Mouse (Mus musculus): ENCODE data around the gene Fgfr2.
A peak's percentile ranks its signal among the peaks of the same experiment; 100 is the strongest.

The Fgfr2 gene

GRCm38 (mm10) chr7:132325549-132326331 lies 797.4 kb downstream of the Fgfr2 start:
- DNase-seq (ENCODE audit: low spot score) = peak; percentile 6

- peak; percentile 42 for DNase-seq (ENCODE audit: low spot score)
Observed at GRCm38 (mm10) chr7:132323430-132323829, 799.7 kb downstream of the Fgfr2 start.

GRCm38 (mm10) chr7:132321392-132321958 lies 801.7 kb downstream of the Fgfr2 start:
- no peak for DNase-seq (ENCODE audit: low spot score)

DNA sequence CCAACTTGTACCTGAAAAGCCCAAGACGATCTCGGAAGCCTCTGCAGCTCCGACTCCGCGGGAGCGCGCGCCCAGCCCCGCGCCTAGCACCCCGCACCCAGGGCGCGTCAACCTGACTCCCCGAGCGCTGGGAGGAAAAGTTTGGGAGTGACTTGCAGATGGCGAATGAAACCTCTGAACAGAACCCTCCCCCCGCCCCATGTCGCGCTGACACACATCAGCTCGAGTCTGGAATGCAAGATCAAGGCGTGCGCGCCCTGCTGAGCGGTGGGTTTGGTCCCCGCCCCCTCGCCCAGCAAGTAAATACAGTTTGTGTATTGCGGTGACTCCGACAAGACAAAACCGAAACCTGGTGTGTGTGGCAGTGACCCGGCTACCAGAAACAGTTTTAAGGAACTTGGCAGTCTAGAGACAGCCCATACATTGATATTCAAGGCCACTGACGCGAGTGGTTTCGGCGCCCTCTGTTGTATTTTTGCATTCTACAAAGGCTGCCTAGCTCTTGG lies 806.1 kb downstream of the Fgfr2 start, which contains the start of gene Chst15:
TSS of gene Chst15 (minus strand) at position 193 of the 506 bp plus-strand sequence.
- peak; percentile 83 for DNase-seq (ENCODE audit: low spot score)

DNA sequence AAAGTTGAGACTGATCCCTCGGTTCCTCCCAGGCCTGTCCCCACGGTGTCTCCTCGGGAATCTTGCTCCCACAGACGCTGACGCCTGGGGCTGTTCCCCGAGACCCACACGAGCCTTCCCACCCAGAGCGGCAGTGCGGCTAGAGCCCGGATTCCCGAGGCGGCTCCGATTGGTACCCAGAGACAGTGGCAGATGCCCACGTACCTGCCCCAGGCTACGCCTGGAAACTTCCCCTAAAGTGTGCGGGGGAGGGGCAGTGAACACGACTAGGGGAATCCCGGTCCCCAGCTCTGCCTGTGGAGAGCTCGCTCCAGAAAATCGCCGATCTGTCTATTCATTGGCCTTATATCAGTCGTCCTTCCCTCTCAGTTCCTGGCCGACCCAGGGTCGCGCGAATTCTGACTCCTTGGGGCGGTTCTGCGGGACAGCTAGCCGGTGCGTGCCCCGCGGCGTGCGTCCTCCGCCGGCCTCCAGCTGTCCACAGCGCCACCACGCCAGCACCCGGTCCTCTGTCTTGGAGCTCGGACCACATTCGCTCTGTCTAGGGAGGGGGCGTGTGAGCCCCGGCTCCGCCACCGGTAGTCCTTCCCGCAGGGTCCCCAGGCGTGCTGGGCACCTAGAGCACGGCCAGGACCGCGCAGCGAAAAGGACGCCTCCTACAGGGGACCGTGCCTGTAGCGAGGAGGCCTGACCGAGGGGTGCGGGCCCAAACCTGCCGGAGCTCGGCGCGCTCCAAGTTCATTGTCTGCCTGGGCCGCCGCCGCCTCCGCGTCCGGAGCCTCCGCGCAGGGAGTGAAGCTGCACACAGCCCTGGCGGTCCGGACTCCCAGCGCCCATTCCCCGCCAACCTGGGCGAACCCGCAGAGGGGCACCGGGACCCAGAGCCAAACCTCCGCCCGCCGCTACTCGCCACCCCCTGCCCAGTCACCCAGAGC lies 806.8 kb downstream of the Fgfr2 start:
- DNase-seq (ENCODE audit: low spot score) = peak; percentile 85

GRCm38 (mm10) chr7:132315149-132316091 lies 807.7 kb downstream of the Fgfr2 start:
- peak; percentile 73 for DNase-seq (ENCODE audit: low spot score)

GRCm38 (mm10) chr7:132312396-132312795 lies 810.8 kb downstream of the Fgfr2 start:
- no peak for DNase-seq (ENCODE audit: low spot score)

DNA sequence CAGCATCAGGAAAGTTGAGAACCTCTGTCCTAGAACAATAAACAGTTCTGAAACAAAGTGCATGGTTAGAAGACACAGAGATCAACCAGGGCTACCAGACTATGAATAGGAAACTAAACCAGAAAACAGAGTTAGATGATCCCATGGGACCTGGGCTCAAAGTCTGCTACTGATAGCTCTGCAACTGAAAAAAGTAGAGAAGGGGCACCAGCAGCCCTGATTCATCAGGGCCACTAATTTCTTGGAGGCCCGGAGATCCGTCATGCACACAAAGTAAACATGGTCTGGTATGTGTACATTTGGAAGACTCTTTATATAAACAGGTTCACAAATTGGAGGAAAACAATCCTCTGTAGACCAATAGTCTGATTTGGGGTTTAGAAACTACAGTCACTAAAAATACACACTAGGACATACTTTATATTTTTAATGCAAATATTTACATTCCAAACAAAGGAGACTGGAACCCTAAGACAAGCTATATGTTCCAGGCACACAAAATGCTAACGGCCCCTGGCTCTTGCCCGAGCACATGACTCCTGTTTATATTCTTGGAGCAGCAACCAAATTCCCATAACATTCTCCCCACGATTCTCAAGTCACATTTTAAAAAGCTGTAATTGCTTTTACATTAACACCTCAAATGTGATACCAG lies 814.5 kb downstream of the Fgfr2 start:
- no peak for DNase-seq (ENCODE audit: low spot score)

- DNase-seq (ENCODE audit: low spot score) = no peak
Observed at GRCm38 (mm10) chr7:132307722-132308271, 815.4 kb downstream of the Fgfr2 start.

DNA sequence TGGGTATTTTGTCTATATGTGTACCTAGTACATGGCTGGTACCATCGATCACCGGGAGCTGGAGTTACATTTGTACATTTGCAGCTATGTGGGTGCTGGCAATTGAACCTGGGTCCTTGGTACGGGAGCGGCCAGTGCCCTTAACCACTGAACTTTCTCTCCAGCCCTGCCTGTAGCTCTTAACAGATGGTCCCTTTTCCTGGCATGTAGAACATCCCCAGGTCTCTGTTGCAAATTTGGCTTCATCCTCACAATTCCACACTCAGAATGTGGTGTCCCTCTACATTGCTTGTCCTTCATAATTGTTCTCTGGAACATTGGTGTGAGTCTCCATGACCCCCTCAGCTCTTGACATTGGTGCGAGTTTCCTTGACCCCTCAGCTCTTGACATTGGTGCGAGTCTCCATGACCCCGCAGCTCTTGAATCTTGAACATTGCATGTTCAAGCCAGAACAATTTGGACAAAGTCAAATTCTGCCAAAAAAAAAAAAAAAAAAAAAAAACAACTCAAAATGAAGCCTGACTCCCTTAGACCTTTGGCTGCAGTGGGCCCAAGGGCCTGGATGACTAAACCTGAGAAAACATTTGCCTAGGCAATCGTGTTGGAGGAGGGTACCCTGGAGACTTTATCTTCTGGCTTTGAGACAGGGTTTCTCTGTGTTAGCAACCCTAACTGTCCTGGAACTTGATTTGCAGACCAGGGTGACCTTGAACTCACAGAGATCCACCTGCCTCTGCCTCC lies 816.3 kb downstream of the Fgfr2 start:
- no peak for DNase-seq (ENCODE audit: low spot score)

- DNase-seq (ENCODE audit: low spot score) = peak; percentile 26
Observed at GRCm38 (mm10) chr7:132305492-132306375, 817.4 kb downstream of the Fgfr2 start.

GRCm38 (mm10) chr7:132304424-132305085 lies 818.6 kb downstream of the Fgfr2 start:
- peak; percentile 41 for DNase-seq (ENCODE audit: low spot score)

GRCm38 (mm10) chr7:132303988-132304387 lies 819.2 kb downstream of the Fgfr2 start:
- DNase-seq (ENCODE audit: low spot score) = peak; percentile 32

- no peak for DNase-seq (ENCODE audit: low spot score)
Observed at GRCm38 (mm10) chr7:132302508-132303241, 820.5 kb downstream of the Fgfr2 start.

- DNase-seq (ENCODE audit: low spot score) = no peak
Observed at GRCm38 (mm10) chr7:132299661-132300210, 823.4 kb downstream of the Fgfr2 start.

DNA sequence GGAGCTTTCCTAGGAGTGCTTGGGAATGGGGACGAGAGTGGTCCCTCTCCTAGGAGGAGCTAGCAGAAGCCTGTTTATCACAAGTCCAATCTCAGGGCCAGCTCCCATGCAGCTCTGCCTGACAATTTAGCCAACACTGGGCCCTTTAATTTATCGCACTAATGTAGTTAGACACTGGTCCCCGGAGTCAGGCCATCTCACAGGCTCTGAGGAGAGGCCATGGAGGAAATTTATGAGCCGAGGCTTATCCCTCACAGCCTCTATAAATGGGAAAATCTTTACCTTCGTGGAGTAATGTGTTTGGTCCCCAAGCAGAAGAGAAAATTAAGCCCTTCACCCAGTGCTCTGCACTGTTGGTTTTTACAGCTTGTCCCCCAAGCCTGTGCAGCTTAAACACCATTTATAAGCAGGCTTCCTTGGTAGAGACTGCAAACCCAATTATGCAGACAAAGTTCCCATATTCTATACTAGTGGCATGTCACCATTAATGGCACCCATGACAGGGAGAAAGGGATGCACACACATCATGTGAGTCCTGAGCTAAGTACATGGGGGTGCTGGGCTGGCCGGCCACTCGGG lies 824.6 kb downstream of the Fgfr2 start:
- no peak for DNase-seq (ENCODE audit: low spot score)

Data from T-cell, adult 2 months (primary cell).